Mouse (Mus musculus) spleen, adult 18-20 months (tissue): ENCODE results near the gene Trp53i13.

Experiments
- DNase-seq, 2 experiments: peaks; one replicate each; pipeline ENCODE4 v3.0.0; 2022; ENCODE audit warnings: mixed read lengths in 2 of 2

Gene Trp53i13

DNA sequence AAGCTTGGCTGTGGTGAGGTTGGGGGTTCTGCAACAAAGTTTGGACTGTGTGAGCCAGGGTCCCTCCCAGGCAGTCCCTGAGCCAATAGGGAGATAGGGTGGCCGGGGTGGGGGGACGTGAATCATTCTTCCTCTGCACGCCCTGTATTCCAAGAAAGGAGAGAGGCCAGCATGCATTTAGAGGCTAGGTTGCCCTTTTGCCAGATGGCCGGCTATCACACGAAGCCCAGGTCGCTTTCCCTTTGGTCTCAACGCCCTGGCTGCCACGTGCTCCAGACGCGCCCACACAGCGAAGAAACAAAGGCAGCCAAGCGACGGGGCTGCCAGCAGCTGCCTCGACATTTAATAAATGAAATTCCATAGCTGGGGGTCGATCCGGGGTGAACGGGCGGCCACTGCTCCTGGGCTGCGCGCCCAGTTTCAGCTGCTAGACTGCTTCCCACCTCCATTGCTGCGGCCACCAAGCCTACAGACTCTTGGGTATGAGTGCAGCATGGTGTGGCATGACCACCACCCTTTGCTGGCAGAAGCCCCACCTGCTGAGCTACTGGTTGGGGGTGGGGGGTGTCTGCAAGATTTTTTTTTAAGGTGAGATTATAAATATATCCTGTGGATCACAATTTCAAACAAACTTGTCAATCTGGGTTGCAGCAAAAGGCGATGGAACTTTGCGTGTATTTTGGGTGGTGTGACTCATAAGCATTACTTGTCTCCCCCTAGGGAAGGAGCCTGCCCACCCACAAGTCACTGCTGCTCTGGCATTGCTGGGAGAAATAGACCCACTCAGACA, 24.1 kb downstream of the Trp53i13 start:
- DNase-seq: no peak

DNA sequence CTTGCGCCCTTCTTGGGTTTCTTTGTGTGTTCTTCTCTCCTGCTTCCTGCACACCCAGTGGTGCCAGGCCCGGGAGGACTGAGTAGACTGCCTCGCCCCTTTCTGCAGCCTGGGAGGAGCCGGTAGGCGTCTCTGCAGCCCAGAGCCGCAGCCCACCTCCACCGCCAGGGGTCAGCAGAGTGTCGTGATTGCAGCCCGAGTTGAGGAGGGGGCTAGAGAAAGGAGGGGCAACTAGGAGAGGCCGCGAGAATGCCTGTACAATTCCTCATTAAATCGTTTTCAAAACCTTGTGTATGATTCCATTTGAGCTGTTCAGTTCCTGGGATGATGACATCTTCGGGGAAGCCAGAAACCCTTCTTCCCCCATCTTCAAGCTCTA, 24.7 kb downstream of the Trp53i13 start:
- peak; percentile 74 to 85 for DNase-seq

DNA sequence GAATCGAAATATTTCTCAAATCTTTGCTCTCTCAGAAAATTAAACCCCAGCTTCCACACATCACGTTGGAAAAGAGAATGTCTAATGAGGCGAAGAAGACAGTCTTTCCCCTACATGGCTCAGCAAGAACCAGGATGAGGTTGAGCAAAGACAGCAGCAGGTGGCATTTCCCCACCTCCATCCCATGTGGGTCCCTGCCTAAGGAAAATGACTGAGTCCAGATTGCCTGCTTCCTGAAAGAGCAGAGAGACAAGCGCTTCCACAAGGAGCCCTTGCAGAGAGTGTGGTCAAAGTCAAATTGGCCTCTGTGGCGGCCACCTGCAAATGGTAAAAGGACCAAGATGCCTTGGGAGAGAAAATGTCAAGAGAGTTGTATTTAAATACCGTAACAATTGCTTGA, 25.3 kb downstream of the Trp53i13 start:
- DNase-seq: no peak

DNA sequence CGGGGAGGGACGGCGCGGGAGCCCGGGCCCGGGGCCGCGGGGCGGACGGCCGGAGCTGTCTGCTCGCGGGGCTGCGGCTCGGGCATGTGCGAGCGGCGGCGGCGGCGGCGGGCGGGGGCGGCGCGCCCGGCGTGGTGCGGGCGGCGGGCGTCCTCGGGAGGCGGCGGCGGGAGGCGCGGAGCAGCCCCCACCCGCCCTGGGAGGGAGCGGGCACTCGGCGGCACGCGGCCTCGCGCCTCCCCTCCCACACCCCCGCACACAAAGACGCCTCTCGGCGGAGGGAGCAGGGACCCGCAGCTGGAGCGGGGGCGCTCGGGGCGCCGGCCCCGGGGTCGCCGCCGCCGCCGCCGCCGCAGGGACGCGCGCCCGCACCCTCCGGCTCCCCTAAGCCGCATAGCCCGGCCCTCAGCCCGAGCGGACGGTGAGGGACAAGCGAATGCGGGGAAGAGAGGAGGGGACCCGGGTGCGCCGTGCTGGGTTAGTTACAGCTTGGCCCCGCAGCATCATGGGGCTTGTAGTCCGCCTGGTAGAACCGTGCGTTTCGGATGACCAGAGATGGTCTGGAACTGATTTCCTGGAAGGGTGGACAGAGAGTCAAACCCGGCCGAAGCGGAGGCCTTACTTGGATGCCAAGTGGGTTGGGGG, 26.1 kb downstream of the Trp53i13 start, which contains the start of gene Ankrd13b:
Ankrd13b (minus strand) TSS at position 88 of the 645 bp plus-strand sequence.
- peak in 1 of 2 experiments; percentile 61 for DNase-seq

DNA sequence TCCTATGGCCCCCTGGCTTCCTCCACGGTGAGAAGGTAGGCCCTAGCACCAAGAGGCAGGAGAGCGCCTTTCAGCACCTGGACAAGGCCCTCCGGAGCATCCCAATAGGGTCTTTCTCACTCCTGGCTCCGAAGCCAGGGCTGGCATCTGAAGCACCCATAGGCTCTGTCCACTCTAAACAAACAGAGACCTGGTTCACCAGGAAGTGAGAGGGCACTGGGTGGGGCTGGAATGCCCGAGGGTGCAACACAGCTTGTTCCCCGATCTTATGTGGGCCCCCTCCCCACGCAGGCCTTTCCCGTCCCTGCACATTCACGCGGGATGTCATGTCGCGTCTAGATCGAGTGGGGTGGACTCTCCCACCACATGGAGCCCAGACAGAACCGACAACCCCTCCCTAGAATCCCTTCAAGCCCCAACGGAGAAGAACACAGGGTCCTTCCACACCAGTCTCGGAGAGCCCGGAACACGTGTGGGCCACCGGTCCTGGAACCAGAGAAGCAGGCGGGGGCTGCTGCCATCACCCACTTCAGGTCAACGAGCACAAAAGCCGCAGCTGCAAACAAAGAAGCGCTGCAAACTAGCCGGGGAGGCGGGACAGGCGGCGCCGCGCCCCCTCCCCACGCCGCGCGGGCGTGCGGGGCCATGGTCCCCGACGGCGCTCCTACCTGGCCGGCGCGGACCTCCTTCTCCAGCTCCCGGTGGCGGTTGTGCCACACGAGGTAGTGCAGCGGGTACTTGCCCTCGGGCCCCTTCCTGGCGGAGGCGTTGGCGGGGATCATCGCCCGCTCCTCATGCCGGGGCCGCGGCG, 26.8 kb downstream of the Trp53i13 start:
- DNase-seq: peak in 1 of 2 experiments; percentile 25

DNA sequence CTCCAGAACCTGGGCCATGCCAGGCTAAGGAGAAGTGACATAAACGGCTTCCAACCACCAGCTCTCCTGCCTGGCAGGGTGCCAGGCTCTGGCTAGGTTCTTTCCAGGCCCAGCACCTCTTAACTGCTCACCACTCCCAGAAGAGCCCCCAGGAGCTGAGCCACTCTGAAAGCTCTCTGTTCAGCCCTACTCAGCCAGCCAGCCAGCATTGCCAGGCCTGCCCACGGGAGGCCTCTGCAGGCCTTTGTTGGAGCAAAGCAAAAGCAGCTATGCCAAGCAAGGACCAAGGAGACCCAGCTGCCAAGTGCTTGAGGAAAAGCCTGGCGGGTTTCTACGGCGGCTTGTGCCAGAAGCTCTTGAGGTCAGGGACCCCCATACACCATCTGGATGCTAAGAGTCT, 29.0 kb downstream of the Trp53i13 start:
- no peak for DNase-seq

DNA sequence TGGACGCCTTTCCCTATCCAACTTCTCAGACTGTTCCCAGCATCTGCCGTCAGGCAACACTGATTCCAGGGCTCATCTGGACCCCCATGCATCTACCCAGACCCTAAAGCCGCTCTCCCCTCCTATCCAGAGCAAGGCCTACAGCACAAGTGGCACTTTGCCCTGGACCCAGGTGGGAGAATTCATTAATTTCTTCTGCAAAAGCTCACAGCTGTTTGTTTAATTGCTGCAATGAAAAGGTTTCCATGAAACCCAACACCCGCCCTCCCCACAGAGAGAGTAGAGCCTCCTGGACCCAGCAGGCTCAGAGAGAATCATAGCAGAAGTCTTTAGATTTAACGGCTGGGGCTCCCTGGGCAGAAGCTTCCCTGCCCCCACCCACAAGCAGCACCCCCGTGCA, 30.6 kb downstream of the Trp53i13 start:
- DNase-seq: no peak

DNA sequence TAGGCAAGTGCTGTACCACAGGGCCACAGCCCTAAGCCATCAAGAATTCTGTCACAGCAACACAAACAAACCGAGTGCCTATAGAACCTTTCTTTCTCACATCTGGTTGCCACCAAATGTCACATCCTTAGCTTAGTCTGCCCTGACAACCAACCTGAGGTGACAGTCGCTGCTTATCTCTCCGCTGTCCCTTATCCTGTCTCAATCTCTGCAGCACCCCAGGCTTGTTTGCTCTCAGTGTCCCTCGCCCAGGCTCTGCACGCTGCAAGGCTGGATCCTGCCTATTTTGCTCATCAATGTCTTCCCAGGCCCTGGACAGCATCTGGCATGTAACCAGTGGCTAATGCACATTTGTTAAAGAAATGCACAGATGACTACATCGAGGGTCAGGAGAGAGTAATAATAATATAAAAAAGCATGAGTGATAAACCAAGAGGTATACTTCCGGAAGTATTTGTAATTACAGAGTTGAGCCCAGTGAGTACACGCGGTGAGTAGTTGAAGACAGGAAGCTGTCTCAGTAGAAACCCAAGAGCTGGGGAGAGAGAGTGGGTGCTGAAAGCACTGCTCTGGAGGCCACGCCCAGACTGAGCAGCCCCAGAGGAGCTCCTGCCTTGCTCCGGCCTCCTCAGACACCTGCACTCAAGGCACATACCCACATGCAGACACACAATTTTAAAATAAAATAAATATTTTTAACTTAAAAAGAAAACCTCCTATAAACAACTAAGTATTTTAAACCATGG, 32.1 kb downstream of the Trp53i13 start:
- no peak for DNase-seq

DNA sequence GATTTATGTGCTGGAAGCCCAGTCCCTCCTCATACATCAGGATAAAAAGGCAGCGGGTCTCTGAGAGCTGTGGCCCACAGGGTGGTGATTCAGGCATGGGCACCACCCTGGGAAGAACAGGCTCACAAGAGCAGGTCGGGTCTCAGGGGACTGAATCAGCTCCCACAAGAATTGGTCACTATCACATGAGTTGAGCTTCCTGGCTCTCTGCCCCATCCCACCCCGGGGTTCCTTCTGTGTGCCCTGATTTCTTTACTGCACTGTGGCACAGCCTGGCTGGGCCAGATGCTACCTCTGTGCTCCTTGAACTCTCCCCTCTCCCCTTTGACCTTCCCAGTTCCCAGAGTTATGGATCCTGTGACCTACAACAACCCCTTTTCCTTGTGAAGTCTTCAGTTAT, 32.7 kb downstream of the Trp53i13 start:
- no peak for DNase-seq

DNA sequence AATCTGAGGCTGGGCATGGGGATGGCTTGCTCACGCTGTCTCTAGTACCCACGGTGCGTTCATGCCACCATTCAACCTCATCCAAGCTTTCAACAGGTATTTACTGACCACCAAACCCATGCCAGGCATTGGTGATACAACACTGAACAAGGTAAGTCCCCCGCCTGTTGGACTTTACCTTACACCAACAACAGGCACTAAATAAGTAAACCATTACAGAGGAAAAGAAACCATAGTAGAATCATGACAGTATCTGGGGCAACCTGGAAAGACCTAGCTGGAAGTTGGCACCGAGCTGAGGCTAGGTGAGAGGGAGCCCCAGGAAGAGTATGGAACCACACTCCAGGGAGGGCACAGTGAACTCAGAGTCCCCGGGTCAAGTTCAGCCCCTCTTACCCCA, 38.9 kb downstream of the Trp53i13 start:
- no peak for DNase-seq

DNA sequence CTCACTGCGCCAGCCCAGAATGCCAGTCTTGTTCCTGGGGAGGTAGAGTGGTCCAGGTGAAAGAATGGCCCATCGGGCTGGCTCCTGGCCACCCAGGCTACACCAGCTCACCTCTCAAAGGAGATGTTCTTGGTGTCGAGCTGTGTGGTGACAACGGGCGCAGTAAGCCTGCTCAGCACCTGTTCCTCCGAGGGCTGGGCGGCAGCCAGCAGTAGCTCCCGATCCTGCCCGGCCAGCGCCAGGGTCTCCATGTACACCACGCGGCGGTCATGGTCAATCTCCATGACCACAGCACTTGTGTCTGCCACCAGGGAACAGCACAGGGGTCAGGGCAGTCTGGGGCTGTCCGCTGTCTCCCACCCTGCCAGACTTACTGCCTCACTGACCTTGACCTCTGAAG, 39.6 kb downstream of the Trp53i13 start:
- no peak for DNase-seq

DNA sequence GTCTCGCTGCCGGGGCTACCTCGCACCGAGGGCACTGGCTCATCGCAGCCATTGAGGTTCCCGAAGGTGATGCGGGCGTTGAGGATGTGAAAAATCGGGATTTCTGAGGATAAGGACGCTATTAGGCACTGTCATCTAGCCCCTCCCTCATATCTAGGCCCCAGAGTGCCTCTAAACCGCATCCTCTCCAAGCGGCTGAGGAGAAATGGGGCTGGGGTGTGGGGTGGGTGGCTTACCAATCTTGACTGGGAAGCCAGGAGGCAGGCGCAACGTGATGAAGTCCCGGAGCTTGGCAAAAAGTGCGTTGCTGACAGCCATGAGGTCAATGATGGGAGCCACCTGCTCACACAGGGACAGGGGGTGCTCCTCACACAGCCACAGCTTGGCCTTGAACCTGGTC, 43.0 kb downstream of the Trp53i13 start:
- DNase-seq: no peak

DNA sequence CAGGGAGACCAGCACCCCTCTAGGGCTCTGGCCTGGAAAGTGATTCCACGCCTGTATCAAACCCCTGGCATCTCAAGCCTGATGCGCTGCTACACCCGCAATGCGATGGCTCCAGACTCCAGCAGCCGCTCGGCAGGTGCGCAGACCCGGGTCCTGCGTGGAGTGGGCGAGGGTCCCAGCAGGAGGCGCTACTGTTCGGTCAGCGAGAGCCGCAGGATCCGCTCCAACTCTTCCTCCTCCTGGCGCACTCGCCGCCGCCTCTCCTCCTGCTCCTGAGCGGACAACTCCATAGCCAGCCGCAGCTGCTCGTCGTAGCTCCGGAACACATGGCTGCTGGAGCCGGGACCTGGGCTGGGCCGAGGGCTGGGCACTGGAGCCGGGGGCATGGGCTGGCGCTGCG, 44.4 kb downstream of the Trp53i13 start:
- DNase-seq: no peak

DNA sequence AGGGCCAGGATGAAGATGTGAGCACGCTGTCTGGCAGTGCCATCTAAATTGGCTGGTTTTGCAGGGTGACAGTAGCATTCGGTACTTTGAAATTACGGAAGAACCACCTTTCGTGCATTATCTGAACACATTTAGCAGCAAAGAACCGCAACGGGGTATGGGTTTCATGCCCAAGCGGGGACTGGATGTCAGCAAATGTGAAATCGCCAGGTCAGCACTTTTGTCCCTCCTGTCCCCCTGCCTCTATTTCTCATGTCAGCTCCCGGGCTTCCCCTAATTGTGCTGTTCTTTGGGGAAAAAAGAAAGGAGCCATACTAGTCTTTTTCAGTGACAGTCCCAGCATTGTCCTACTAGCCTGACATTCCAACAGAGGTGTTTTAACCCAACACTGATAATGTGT, 47.4 kb downstream of the Trp53i13 start:
- DNase-seq: no peak

DNA sequence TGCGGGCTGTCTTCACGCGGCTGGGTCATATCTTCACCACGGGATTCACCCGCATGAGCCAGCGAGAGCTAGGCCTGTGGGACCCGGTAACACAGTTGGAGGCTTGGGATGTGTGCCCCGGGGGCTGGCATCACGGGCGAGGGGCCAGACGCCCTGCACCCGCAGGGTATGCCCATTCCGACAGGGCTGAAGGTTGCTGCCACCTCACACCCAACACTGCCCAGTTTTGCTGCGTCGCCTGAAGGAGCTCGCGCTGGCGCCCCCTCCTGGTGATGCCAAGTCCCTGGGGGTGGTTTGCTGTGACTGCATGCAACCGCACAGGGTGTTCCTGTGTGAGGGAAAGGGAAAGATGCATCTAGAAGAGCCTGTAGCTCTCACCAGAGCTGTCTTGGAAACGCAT, 48.0 kb downstream of the Trp53i13 start:
- peak; percentile 56 to 83 for DNase-seq

DNA sequence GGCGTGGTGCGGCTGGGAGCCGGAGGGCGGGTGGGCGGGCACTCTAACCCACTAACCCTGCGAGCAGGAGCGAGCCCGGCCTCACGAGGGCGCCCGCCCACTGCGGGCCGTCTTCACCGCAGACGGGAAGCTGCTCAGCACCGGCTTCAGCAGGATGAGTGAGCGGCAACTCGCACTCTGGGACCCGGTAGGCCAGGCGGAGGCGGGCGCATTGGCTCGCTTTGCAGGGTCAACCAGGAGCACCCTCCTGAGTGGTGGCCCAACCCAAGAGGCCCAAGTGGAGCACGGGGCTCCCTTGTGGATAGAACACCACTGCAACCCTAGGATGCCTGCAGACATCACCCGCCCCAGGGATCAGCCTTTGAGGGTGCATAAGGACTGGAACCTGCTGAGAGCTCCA, 48.6 kb downstream of the Trp53i13 start:
- DNase-seq: peak; percentile 65 to 81

DNA sequence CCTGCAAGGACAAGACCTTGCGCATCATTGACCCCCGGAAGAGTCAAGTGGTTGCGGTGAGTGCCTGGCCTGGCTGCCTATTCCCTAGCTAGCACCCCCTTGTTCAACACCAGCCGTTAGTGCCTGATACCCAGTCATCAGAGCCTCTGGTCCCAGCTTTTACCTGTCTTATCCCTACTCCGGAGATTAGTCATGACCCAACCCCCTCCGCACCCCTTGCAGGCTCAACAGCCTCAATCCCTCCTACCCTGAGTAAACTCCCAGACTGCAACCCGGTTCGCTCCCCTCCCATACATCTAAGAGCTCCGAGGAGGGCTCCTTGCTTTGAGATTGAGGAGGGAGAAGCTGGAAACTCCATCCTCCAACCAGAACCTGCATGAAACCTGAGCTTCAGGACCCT, 49.2 kb downstream of the Trp53i13 start:
- no peak for DNase-seq

DNA sequence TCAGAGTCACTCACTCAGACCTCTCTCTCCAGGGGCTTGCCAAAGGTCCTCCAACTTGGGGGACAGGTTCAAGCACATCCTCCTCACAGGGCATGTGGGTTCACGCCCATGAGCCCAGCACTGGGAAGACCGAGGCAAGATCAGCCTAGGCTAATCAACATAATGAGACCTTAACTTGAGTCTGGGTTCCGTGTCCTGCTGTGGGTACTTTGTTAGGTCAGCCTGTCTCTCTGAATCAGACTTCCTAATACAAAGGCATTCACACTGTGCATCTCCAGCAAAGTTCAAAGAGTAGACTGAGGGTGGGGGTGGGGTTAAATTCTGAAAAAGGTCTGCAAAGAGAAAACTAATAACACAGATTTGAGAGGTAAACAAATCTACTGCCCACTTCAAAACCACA, 50.7 kb downstream of the Trp53i13 start:
- no peak for DNase-seq

DNA sequence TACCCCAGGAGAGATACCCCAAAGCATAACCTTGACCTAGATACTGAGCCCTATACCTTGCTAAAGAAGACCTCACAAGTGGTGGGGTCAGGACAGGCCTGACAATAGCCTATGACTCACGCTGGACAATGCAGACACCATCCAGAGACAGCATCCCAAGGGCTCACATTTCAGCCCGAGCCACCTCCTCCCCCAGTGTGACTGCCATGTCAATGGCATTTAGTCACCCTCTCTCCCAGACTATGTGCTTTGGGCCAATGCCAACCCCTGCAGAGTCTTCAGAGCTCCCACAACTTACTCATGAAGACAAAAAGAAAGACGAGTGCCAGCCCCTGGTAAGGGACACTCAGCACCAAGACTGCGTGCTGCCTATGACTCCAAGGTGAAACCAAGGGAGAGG, 51.1 kb downstream of the Trp53i13 start:
- no peak for DNase-seq

DNA sequence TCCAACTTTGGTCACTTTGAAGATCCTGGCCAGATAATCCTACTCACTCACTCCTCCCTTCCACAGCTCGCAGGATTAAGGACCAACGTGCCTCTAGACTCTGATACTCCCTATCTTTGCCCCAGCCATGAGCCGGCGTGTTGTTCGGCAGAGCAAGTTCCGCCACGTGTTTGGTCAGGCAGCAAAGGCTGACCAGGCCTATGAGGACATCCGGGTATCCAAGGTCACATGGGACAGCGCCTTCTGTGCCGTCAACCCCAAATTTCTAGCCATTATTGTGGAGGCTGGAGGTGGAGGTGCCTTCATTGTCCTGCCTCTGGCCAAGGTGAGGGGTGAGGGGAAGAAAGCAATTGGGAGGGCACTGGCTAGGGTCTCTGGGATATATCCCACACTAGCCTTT, 52.0 kb downstream of the Trp53i13 start:
- no peak for DNase-seq

DNA sequence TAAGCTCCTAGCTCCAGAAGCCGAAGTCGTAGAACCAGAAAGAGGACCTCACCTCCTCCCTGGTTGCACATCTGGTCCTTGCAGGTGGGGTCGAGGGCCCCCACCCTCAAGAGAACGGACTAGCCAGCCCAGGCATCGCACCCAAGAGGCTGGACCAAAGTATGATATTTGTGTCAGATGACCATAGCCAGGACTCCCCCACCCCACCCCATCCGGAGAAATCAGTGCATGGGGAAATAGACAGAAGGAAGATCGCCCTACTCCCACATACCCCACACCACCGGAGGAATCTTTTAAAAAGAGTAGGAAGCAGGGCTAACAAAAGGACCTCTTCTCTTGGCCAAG, 52.7 kb downstream of the Trp53i13 start:
- no peak for DNase-seq

DNA sequence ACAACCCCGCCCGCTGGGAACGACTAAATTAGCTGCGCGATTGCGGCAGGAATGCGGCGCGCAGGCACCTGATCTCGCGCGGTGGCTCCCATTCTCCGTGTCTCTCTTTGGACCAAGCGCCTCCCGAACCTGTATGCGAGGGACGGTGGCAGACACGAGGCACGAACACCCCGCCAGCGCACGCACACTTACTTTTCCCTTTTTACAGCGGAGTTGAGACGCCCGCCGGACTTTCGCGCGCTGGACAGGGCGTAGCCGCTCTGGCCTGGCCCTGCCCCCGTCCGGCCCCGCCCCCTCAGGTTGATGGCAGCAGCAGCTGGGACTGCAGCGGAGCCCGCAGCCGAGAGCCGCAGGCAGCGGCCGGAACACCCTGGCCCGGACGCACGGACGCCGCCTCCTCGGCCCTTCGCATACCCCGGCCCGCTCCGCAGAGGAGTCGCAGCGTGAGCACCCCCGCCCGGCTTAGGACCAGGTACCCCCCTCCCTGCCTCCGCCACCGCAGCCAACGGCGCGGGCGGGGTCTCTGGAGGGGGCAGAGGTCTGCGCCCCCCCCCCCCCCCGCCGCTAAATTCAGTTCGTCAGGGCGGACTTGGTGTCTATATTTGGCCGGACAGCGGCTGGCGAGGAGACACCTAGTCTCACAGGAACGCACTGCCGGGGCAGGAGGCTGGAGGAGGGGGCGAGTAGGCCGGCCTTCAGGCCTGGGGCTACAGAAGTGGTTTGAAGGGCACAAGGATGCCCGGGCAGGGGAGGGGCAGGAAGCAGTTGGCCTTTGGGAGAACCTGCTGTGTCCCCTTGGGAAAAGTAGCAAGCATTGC, 53.3 kb downstream of the Trp53i13 start, which contains the start of gene Coro6:
Coro6 (plus strand) TSS at position 129 of the 818 bp plus-strand sequence.
- peak; percentile 46 to 58 for DNase-seq
